Mouse (Mus musculus) erythroblast, embryonic 14.5 days (primary cell): ENCODE measurements around the gene Shkbp1. TPM values are rescaled to one million over a fixed set of nuclear protein-coding genes. Genes with fewer than 3 reads are reported as not detected.

Source experiments
- H3K27me3 ChIP-seq: 2 replicates; pipeline ENCODE4 v1.6.1; 2012; ENCODE audit warnings: inconsistent platforms; ENCODE audit not compliant: control insufficient read depth
- H3K36me3 ChIP-seq: 2 replicates; pipeline ENCODE4 v1.6.1; 2012; ENCODE audit warnings: mild to moderate bottlenecking, inconsistent platforms; ENCODE audit not compliant: control insufficient read depth
- H3K4me1 ChIP-seq: 2 replicates; pipeline ENCODE4 v1.6.1; 2012; ENCODE audit warnings: inconsistent platforms; ENCODE audit not compliant: control insufficient read depth
- H3K4me3 ChIP-seq: replicated peaks from 2 replicates; pipeline ENCODE3; 2012; ENCODE audit warnings: moderate library complexity, mild to moderate bottlenecking, inconsistent platforms
- H3K9me3 ChIP-seq: 2 replicates; pipeline ENCODE4 v1.6.1; 2012; ENCODE audit warnings: low read length, inconsistent platforms, mixed read lengths; ENCODE audit not compliant: control insufficient read depth
- GATA1 ChIP-seq: IDR thresholded peaks from 2 replicates; pipeline ENCODE4 v1.6.1; 2012; ENCODE audit warnings: low read length, inconsistent platforms, mixed read lengths
- TAL1 ChIP-seq: IDR thresholded peaks from 3 replicates; pipeline ENCODE4 v1.6.1; 2012; ENCODE audit warnings: low read length, inconsistent platforms, mixed read lengths
- polyA plus RNA-seq: library from polyadenylated mRNA; stranded (reverse); fragments of >175 nt; gene quantifications from 2 replicates; pipeline ENCODE4 v1.2.3, GENCODE M21; 2012

The Shkbp1 gene
- polyA plus RNA-seq, 1 experiment, result 13.0 TPM

DNA sequence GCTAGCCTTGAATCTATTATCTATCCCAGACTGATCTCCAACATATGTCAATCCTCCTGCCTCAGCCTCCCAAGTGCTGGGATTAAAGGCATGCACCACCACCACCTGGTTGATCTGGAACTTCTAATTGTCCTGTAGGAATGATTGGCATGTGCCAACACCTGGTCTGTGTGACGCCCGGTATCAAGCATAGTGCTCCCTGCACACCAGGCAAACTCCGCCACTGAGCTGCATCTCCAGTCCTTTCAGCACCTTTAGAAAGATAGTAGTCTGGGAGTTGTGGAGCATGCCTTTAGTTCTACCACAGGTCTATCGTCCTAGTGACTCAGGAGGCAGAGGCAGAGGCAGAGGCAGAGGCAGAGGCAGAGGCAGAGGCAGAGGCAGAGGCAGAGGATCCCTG lies 55.5 kb downstream of the Shkbp1 start:
- Histone ChIP-seq H3K36me3 (no peaks in the 10 kb centered on the region), H3K27me3 (peaks cover 3% of the 10 kb centered on the region), H3K4me1 (no peaks in the 10 kb centered on the region), H3K4me3 (no peak overlapping the region), H3K9me3 (no peaks in the 10 kb centered on the region)
- TF ChIP-seq GATA1, result no peak
- no peak for TF ChIP-seq TAL1

- H3K27me3 ChIP-seq, result no peaks in the 10 kb centered on the region
- no peaks in the 10 kb centered on the region for H3K36me3 ChIP-seq
- no peaks in the 10 kb centered on the region for H3K9me3 ChIP-seq
- H3K4me3 ChIP-seq, result no peak overlapping the region
- TF ChIP-seq GATA1, result no peak
- TF ChIP-seq TAL1, result no peak
- H3K4me1 ChIP-seq, result no peaks in the 10 kb centered on the region
These were observed 57.0 kb downstream of the Shkbp1 start for GRCm38 (mm10) chr7:27298816-27299215.

DNA sequence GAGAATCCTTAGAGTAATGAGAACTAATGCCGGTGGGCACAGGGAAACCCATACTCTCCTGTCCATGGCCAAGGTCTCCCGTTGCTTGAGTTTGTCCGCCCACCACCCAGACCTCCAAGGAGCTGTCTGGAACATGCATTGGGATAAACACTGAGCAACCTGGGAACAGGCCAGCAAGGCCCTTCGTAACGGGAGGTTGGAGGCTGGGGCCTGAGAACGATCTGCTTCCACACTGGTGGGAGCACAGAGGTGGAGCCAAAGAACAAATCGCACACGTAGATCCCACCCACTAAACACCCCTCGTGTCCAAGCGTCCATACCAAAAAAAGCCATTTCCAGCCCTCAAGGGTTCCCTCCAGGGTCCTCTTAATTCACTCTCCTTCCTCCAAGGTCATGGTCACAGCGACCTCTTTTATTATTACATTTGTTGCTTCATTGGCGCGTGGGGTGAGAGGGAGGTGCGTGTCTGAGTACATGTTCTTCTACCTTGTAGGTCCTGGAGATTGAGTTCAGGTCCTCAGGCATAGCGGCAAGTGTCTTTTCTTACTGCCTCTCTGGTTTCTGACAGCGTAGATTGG lies 57.7 kb downstream of the Shkbp1 start:
- TF ChIP-seq TAL1, result no peak
- TF ChIP-seq GATA1, result no peak
- H3K27me3 ChIP-seq, result no peaks in the 10 kb centered on the region
- H3K9me3 ChIP-seq, result no peaks in the 10 kb centered on the region
- H3K4me3 ChIP-seq, result no peak overlapping the region
- H3K4me1 ChIP-seq, result no peaks in the 10 kb centered on the region
- H3K36me3 ChIP-seq, result no peaks in the 10 kb centered on the region

- H3K27me3 ChIP-seq, result no peaks in the 10 kb centered on the region
- no peak overlapping the region for H3K4me3 ChIP-seq
- TF ChIP-seq GATA1 (no peak), TAL1 (no peak)
- H3K9me3 ChIP-seq, result no peaks in the 10 kb centered on the region
- H3K36me3 ChIP-seq, result no peaks in the 10 kb centered on the region
- H3K4me1 ChIP-seq, result no peaks in the 10 kb centered on the region
These were observed 59.3 kb downstream of the Shkbp1 start for GRCm38 (mm10) chr7:27296518-27296917.

- Histone ChIP-seq H3K4me1 (no peaks in the 10 kb centered on the region), H3K27me3 (no peaks in the 10 kb centered on the region; the same call in 1 of the 2 replicates), H3K36me3 (no peaks in the 10 kb centered on the region), H3K4me3 (no peak overlapping the region), H3K9me3 (no peaks in the 10 kb centered on the region)
- TF ChIP-seq GATA1, result no peak
- no peak for TF ChIP-seq TAL1
These were observed 59.9 kb downstream of the Shkbp1 start for GRCm38 (mm10) chr7:27295956-27296355.

Other genes with a start within 250 kb of the Shkbp1 start
- gene Cyp2f2, start 236.1 kb downstream of the Shkbp1 start, polyA plus RNA-seq, result not detected in 2 replicates
- not detected in 2 replicates for gene Cyp2t4, start 202.3 kb downstream of the Shkbp1 start, polyA plus RNA-seq
- gene Egln2, start 189.2 kb downstream of the Shkbp1 start, polyA plus RNA-seq, result 4.2 and 5.2 TPM in 2 replicates
- gene Rab4b, start 177.1 kb downstream of the Shkbp1 start, polyA plus RNA-seq, result 12.0 and 13.5 TPM in 2 replicates
- gene Gm21983, start 174.9 kb downstream of the Shkbp1 start, polyA plus RNA-seq, result 0.07 TPM in 1 of 2 replicates, not detected in the other
- gene Mia, start 174.9 kb downstream of the Shkbp1 start, polyA plus RNA-seq, result not detected in 2 replicates
- gene BC024978, start 160.2 kb downstream of the Shkbp1 start, polyA plus RNA-seq, result 0.16 and 0.19 TPM in 2 replicates
- gene Snrpa, start 159.7 kb downstream of the Shkbp1 start, polyA plus RNA-seq, result 33.0 and 34.3 TPM in 2 replicates
- 0.12 TPM in 2 replicates for gene Itpkc, start 127.4 kb downstream of the Shkbp1 start, polyA plus RNA-seq
- gene Coq8b, start 123.0 kb downstream of the Shkbp1 start, polyA plus RNA-seq, result 2.7 and 2.8 TPM in 2 replicates
- gene Numbl, start 97.6 kb downstream of the Shkbp1 start, polyA plus RNA-seq, result 0.09 and 0.19 TPM in 2 replicates
- 0.01 and 0.03 TPM in 2 replicates for gene Ltbp4, start 18.3 kb downstream of the Shkbp1 start, polyA plus RNA-seq
- gene Gm20479, start 1.4 kb upstream of the Shkbp1 start, polyA plus RNA-seq, result not detected in 2 replicates
- gene Sptbn4, start 91.7 kb upstream of the Shkbp1 start, polyA plus RNA-seq, result 0.01 and 0.02 TPM in 2 replicates
- 842 and 917 TPM in 2 replicates for gene Blvrb, start 92.0 kb upstream of the Shkbp1 start, polyA plus RNA-seq
- 9.6 and 9.9 TPM in 2 replicates for gene Sertad3, start 117.7 kb upstream of the Shkbp1 start, polyA plus RNA-seq
- 17.9 and 18.5 TPM in 2 replicates for gene Sertad1, start 130.9 kb upstream of the Shkbp1 start, polyA plus RNA-seq
- gene Prx, start 143.3 kb upstream of the Shkbp1 start, polyA plus RNA-seq, result 0.41 TPM in 2 replicates
- gene Hipk4, start 167.2 kb upstream of the Shkbp1 start, polyA plus RNA-seq, result 0.27 and 0.38 TPM in 2 replicates
- gene Pld3, start 197.2 kb upstream of the Shkbp1 start, polyA plus RNA-seq, result 19.1 and 24.1 TPM in 2 replicates
- gene 2310022A10Rik, start 197.2 kb upstream of the Shkbp1 start, polyA plus RNA-seq, result 6.6 and 8.3 TPM in 2 replicates
- gene Akt2, start 235.5 kb upstream of the Shkbp1 start, polyA plus RNA-seq, result 4.8 and 5.3 TPM in 2 replicates